Mouse (Mus musculus) ovary, adult 18-20 months (tissue): Measurements from ENCODE around the gene Gm45711.
"Not testable (repeated sequence)": the region's sequence is repeated elsewhere in the genome, so short reads cannot be mapped to it uniquely, and the experiment has no call there.

Experiments used
- DNase-seq: peaks from one replicate; pipeline ENCODE4 v3.0.0; 2022; ENCODE audit warnings: low spot score, mixed read lengths

The Gm45711 gene

DNA sequence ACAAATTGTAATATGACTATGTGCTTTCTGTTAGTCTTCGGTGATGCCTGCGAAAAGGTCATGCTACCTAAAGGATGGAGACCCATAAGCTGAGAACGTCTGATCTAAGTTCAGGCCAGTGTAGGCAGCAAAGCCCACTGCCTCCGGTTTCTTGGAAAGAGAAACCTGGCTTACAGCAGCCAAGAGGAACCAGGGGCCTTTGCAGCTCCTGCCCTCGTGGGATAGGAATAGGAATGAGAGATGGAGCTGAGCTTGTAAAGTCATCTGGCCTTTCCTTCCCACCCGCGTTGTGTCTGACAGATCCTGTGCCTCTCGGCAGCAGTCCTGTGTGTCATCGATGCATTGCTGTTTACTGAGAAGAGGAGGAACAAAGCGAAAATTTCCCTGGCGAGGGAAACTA lies 11.4 kb upstream of the Gm45711 start, which contains the start of gene Gm11020:
TSS of gene Gm11020 (plus strand) at position 301 of the 400 bp plus-strand sequence.
- DNase-seq: not testable (repeated sequence)

DNA sequence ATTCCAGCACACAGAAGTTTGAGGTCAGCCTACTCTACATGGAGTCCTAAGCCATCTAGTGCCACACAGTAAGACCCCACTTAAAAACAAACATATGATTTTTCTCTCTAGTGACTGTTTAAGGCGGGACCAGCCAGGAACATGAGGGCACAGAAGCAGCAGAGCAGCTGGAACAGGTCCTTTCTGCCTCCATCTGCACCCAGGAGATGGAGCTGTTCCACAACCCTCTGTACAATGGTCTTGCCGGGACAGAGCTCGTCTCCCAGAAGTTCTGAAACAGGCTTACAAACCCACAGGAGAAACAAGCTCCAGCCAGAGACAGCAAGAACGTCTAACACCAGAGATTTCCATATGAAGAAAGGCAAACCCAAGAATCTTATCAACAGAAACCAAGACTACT lies 3.4 kb upstream of the Gm45711 start:
- DNase-seq: no peak

DNA sequence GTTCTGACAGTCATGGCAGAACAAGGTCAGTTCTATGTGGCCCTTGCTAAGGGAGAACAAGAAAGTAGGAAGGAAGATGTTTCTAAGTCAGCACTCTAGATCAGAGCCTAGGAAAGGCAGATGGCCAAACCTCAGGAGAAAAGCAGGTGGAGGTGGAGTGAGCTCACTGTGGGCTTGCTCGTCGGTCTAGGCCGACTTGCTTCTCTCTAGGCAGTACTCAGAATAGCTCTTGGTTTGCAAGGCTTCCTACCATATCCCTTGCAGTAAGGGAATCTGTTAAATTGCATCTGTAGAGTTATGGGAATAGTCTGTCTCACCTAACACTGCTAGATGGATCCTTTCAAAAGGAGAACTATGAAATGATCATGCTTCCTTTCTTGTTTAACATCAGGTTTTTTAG lies 2.1 kb upstream of the Gm45711 start:
- DNase-seq: not testable (repeated sequence)

DNA sequence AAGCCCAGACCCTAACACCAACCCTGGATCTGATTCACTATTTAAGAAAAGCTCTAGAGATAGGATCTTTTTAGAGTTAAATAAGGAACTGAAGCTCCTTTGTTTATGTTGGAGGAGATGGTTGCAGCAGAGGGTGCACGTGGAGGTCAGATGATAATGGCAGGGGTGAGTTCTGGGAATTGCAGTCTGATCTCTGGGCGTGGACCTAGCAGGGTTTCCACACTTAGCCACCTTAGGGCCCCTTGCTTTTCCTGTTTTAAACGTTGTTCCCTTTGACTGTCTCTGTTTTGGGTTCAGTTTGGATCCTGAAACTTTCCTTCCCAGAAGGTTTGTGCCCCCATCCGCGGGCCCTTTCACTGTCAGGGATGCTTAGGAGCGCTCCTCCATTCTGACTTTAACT lies 1.5 kb downstream of the Gm45711 start:
- DNase-seq: not testable (repeated sequence)

DNA sequence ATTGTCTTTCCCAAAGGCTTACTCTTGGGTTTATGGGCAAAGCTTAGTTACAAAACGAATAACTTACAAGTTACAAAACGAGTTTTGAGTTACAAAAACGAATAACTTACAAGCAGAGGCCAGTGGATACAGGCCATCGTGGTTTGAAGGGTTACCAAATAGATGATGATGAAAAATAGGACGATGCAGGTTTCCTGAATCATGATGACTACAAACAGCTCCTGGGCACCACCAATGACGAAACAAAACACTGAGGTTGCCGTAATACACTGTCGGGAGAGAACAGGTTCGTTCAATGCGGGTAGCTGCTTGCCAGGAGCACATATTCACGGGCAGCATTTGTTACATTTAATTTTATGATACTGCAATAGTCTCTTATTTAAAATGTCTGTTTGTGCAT lies 4.9 kb downstream of the Gm45711 start:
- DNase-seq: no peak

DNA sequence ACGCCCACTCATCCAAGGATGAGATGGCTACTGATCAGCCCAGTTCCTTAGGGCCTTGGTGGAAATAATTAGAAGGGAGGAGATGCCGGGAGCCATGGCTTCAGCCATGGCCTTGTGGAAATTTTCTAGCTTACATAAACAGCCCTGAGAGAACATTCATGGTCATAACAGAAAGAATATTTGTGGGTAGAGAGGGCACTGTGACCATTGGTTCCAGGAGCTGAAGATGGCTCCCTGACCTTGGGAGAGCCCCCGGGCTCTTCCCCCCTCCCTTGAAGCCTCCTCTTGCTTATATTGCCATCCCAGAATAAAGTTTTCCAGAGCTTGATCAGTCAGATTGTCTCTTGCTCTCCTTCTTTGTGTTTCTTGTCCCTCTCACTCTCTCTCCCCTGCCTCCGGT lies 7.3 kb downstream of the Gm45711 start:
- DNase-seq: peak; percentile 74

DNA sequence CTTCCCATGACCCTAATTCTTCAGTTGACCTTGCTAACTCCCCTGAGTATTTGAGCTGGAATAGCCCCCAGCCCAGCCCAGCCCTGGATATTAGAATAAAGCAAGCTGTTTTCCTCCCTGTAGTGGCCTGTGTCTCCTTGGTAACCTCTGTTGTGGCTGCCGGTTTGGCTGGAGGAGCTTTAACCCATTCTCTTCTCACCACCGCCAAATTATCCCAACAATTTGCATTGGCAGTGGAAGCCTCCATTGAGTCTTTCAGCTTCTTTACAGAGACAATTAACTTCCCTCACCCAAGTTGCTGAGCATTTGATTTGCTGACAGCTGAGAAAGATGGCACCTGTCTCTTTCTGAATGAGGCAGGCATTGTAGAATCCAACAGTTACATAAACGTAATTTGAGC lies 8.3 kb downstream of the Gm45711 start:
- DNase-seq: not testable (repeated sequence)

DNA sequence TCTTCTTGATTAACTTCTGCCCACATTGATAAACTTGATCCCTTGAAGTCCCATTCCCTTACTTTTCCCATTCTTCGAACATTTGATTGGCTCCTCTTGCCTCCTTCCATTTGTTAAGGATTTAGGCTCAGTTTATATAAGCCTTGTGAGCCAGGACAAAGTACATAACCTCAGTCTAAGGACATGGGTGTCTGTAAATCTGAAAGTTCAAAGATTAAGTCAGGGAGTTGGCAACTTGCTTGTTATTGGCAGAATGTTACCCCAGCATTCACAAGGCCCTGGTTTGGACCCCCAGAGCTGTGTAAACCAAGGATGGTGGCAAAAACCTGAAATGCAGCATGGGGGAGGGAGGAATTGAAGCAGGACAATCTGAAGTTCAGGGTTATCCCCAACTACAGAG lies 15.5 kb downstream of the Gm45711 start:
- no peak for DNase-seq

DNA sequence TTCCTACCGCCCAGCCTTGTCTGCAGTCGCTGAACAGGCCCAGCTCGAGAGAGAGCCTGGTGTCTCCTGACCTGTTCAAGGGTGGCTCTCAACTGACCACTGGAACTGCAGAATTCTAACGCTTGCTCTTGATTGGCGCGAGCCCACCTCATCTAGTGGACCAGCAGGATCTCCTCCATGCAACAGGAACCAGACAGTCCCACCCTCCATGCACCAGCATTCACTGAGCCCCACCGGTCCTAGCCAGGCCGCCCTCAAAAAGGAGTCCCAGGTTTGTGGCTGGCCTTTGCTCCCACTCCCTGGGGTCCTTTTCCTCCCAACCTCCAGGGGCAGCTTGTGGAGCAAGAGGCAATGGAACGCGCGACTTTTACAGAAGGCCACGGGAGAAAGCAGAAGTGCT lies 16.8 kb downstream of the Gm45711 start, which contains the start of gene Cmtm2a:
TSS of gene Cmtm2a (minus strand) at position 101 of the 400 bp plus-strand sequence.
- not testable (repeated sequence) for DNase-seq

DNA sequence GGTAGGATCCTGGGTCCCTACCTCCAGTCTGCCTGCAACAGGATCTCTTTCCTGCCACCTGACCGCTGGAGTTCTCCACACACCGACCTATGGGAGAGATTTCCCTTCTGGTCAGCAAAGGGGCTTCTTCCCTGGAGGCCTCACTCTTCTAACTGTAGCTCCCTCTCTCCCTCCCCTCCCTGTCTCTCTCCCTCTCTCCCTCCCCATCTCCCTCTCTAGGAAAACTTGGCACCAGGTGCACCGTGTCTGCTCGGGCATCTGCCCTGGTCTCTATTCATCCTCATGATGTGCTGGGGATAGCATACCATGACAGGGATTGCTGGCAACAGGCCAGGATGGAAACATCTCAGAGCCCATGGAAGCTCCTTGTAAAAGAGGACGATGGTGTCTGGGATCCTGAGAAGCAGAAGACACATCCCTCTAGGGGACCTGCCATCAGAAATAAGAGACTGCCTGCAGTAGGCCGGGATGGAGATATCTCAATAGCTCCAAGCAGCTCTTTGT lies 40.9 kb downstream of the Gm45711 start:
- DNase-seq: no peak

DNA sequence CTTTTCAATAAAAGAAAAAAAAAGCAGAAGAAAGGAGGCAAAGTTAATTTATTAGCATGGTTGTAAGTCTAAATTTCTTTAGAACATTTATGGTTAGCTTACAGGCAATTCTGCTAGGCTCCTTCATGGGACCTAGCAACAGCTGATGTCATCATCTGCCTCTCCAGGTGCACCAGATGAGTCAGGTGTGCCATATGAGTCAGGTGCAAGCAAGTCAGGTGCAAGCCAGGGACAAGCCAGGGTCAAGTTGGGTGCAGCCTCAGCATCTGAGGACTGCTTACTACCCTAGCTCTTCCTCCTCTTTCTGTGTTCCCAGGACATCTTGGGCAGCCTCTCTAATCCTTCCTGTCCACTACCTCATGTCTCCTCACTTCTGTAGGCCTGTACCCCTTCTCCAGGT lies 41.5 kb downstream of the Gm45711 start:
- DNase-seq: no peak

DNA sequence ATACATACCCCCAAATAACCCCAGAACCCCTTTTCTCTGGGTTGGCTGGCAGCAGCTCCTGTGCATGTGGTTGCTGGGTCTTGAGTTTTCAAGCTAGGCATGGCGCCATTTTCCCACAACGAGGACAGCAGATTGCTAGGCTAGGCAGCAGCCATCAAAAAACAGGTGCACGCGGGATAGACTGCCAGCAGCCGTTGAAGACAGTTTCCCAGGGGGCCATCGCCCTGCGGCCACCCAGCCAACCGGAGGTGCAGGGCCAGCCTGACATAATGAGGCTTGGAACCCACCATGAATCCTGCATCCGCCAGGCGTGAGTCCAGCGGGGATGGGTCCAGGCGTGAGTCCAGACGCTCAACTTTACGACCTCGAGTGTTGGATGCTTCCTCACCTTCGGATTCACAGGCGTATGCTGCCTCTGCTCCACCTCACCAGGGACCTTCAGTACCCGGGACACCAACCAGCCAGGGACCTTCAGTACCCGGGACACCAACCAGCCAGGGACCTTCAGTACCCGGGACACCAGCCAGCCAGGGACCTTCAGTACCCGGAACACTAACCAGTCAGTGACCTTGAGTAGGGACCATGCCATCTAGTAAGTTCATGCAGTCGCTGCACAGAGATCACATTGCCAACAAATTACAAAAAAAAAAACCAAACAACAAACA lies 45.5 kb downstream of the Gm45711 start:
- DNase-seq: not testable (repeated sequence)

DNA sequence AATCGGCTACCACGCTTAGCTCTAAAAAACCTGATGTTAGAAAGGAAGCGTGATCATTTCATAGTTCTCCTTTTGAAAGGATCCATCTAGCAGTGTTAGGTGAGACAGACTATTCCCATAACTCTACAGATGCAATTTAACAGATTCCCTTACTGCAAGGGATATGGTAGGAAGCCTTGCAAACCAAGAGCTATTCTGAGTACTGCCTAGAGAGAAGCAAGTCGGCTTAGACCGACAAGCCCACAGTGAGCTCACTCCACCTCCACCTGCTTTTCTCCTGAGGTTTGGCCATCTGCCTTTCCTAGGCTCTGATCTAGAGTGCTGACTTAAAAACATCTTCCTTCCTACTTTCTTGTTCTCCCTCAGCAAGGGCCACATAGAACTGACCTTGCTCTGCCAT lies 48.1 kb downstream of the Gm45711 start:
- DNase-seq: not testable (repeated sequence)

DNA sequence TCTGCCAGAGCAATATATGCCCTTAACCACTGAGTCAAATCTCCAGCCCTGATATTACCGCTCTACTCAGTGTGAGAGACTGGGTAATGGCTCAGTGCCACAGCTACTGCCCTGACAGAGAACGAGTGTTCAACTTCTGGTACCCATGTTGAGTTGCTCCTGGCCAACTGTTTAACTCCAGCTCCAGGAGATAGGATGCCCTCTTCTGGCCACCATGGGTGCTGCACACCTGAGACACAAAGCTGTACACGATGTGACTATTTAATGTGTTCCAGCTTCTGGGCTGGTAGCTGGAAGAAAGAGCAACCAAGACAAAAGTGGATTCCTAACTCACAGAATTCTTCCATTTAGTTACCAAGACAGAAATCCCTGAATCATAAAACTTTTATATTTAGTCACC lies 56.9 kb downstream of the Gm45711 start:
- no peak for DNase-seq

DNA sequence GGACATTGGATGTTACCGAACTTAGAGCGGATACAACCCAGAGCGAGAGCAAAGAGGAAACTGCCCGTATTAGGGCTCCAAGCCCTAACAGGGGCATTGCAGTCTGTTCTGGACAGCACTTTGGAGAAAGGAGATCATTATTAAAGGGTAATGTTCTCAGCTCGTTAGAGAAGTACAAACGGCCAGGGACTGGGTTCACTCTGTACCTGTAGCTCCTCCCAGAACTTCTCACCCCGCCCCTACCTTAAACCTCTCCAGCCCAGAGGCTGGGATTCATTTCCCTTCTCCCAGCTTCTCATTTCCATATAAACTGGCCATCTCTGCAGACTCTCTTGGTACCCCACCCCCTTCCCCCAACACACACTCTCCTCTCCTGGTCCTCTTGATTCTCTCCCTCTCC lies 58.4 kb downstream of the Gm45711 start:
- DNase-seq: no peak

DNA sequence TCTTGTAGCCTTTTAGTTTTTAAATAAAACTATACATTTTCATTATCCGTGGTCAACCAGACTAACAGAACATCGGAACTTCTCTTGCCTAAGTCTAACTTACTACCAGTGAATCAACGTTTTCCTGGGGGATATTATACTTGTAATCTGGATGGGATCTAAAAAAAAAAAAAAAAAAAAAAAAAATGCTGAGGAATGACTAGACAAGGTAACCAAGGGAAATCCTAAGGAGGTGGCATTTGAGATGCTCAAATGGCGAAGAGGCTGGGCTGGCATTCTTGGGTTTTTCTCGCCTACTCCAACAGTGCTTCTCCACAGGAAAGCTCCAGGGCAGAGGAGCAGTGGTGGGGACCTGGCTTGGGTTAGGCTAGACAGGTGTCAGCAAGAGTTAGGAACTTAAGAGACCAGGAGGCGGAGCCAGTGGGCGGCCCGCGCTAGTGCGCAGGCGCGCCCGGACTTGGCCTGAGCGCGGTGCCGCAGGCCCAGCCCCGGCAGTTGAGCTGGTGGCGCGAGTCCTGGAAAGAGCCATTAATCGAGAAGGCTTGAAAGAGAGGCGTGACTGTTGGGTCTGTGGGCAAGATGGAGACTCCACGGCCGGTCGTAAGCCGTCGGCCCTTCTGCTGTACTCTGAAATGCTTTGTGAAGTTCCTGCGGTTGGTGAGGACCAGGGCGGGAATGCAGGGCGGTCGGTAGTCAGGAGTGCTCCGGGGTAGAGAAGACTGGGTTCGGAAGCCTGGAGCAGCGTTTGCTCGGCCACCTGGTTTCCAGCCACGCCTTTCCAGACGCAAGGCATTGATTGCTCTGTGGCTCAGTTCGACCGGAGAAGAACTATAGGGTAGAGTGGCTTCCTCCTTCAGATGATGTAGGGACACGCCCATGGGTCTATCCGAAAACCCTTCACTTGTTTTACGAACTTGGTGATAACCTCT lies 59.2 kb downstream of the Gm45711 start, which contains the start of gene Cklf:
TSS of gene Cklf (plus strand) at position 423 of the 929 bp plus-strand sequence.
- peak; percentile 74 for DNase-seq

DNA sequence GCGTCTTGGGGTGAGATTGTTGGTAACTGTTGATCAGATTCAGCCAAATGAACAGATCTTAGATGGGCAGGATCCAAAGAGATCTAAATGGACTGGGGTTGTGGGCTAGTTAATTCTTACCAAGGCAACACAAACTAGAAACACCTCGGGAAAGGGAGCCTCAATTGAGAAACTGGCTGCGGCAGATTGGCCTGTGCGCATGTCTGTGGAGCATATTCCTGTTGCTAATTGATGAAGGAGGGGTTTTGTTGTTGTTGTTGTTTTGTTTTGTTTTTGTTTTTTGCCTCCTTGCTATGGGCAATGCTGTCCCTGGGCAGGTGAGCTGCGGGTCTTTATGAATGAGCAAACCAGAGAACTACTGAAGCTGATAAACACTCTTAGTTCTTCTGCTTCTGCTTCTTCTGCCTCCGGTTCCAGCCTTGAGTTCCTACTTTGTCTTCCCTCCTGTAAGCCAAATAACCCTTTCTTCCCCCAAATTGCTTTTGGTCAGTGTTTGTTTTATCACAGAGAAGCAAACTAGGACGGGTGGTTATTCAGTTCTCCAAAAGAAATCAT lies 60.4 kb downstream of the Gm45711 start:
- DNase-seq: no peak

DNA sequence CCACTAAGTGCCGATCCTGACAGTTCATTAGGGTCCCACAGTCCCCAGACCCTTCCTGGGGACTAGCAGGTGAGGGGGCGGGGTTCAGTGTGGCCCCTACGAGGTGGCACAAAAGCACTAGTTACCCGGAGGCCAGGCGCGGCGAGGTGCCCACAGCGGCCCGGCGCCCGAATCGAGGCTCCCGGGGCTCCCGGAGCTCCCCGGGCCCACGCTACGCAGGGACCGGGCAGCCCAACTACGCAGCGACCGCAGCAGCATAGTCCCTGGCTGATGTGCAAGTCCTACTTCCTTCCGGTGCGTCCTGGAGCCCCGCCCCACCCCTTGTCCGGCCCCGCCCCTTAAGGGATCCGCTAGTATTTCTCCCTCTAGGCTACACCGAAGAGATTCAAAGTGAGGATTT lies 61.6 kb downstream of the Gm45711 start, which contains the start of gene Tk2:
TSS of gene Tk2 (minus strand) at position 283 of the 400 bp plus-strand sequence.
- peak; percentile 63 for DNase-seq

DNA sequence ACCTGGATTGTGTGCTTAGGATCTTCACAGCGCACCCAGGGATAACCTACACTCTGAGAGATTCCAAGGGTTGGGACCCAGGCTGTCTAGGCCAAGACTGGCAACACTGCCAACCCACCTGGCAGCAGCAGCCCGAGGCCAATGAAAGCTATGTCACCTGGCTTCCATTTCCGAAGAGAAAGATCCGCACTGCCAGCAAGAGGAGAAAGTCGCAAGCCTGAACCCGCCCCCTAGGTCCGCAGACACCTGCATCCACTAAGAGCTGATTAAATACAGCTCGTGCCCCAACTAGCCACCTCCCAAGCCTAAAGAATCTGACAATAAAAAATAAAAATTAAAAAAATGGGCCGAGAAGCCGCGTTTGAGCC lies 62.0 kb downstream of the Gm45711 start:
- DNase-seq: no peak

DNA sequence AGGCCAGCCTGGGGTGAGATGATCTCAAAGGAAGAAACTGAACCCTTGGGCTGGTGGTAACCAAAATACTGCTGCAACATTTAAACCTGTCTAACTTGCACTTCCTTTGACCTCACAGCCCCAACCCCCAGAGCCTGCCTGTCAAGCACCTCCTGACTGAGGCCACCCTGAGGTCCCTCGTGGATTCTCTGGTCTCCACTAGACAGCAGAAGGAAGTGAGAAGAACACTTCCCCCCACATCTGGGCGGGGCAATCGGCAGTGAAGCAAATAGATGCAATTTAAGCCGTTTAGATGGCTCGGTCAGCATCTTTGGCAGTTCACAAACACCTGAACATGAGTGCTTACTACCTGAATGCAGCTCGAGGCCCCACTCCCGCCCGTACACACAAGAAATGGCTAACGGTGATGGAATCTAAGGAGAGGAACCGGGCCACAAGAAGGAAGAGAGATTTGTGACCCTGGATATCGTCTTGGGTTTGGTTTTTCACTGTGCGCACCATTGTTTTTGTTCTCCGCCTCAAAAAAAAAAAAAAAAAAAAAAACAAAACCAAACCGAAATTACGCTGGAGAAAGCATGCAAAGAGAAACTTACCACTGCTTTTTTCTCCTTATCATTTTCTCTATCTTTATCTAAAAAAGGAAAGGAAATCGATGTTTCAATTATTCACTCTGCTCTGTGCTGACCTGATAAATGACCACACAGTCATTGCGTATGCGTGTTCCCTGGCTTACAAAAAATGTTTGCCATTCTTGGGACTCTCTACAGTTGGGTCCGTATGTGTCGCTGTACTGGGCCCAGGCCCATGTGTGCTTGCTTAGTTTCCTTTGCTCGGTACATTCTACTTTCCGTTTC lies 62.6 kb downstream of the Gm45711 start:
- no peak for DNase-seq

DNA sequence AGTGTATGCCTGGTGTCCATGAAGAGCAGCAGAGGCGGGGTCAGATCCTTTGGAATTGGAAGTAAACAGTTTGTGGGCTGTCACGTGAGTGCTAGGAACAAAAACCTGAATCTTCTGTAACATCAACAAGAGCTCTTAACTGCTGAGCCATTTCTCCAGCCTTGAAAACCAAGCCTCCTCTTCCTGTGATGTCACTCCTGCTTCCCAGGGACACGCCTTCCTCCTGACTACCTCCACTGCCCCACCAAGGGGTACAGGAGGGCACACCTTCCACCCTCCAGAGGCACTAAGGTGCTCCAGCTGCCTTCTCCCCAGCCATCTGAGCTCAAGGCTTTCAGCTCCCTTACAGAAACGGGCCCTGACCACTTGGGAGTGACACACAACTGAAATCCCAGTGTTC lies 63.3 kb downstream of the Gm45711 start:
- no peak for DNase-seq
